Mouse (Mus musculus): ENCODE results near the gene Gm10230. TPM values are rescaled to one million over a fixed set of nuclear protein-coding genes. Genes with fewer than 3 reads are reported as not detected.
"Not testable (repeated sequence)": the region's sequence is repeated elsewhere in the genome, so short reads cannot be mapped to it uniquely, and the experiment has no call there.

Gm10230 gene
- polyA plus RNA-seq (2016; fragmentation: Nextera tagmentation; extraction: Ambion mirVana), result not detected in 2 replicates

DNA sequence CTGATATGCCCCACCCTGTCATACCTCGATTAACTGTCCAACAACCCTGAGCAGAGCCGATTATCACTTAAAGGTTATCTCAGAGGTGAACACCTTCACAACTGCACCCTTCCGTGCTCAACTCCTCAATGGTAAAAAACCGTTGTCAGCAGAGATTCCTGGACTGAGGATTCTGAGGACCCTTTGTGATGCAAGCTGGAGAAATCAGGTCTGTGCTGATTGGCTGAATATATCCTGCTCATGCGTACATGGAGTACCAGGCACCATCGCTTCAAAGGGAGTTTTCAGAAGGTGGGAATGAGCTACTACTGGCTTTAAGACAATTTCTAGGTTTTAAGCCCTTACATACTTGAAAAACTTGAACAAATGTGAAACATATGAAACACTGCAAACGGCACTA lies at the start of gene Gm10230:
Gene Gm10230 (minus strand): TSS at position 101 of the 400 bp plus-strand sequence.
- H3K9me3 ChIP-seq (replicated peaks); H3K4me3 ChIP-seq; H3K27me3 ChIP-seq (replicated peaks); ATAC-seq; H3K9ac ChIP-seq; H3K4me2 ChIP-seq; H3K27ac ChIP-seq; H3K36me3 ChIP-seq; H3K4me1 ChIP-seq: not testable (repeated sequence)
- no CpG with 5 or more reads among the region's 7 CpGs for WGBS (ENCODE audit: insufficient replicate concordance)

Small RNA genes within 50 kb of the gene (microRNA-seq; reads per million reads assigned to microRNA genes)
- gene Gm44452, result not detected
